Mouse (Mus musculus): Measurements from ENCODE around the gene Gpat2. TPM values are rescaled to one million over a fixed set of nuclear protein-coding genes. Genes with fewer than 3 reads are reported as not detected.

The Gpat2 gene
- polyA plus RNA-seq (2017; shearing (Covaris generic)) = 0.90 TPM

DNA sequence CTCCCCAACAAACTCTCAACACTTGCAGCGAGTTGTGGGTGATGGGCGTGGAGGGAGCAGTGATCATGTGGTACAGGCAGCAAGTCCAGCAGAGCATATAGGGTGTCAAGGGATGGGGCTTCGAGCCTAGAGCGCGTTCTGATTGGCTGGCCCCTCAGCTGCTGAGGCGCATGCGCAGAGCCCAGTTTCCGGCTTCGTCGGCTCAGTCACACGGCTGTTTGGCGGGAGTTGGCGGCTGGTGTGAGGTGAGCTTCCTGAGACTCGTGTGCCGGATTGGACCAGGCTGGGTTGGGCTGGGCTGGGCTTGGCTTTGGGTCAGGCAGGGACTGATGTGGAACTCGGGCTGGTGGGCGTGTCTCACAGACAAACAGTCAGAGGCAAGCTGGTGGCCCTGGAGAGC lies at the start of gene Gpat2:
Gene Gpat2 (plus strand): TSS at position 223 of the 400 bp plus-strand sequence.

DNA sequence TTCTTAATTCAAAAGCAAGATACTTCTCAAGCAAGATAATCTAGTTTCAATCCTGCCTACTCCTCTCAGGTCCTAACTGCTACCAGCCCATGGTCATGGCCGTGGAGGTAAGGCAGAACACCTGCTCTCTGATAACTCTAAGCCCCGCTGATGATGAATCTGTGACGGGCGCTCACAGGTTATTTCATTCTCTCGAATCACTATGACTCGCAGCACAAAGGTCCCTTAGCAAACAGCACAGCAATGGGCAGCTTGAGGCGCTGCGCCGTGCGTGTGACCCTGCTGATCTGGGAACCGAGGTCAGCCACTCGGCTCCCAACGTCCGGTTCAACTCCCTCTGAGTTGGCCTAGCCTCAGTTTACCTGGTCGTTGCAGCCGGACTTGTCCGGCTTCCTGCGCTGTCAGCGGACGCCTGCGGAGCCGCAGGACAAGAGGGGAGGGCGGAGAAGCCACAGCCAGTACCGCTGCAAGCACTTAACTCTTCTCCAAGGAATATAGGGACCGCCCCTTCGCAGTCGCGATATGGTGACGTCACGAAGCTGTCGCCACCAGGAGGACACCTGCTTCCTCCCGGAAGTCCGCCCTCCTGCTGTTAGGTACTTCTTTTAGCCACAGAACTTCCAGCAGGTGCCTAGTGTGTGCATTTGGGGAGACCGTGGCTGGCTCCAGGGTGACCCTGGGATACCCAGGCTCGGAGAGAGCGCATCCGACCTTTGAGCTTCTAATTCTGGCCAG lies 19.2 kb downstream of the Gpat2 start, which contains the start of gene Fahd2a:
Gene Fahd2a (minus strand): TSS at position 511 of the 735 bp plus-strand sequence.

Other genes starting within 250 kb of the Gpat2 start
- gene 1810024B03Rik, start 216.9 kb upstream of the Gpat2 start, polyA plus RNA-seq (2017; shearing (Covaris generic)) = 1.0 TPM
- gene Snrnp200, start 216.8 kb upstream of the Gpat2 start, polyA plus RNA-seq (2017; shearing (Covaris generic)) = 128 TPM
- 101 TPM for gene Ciao1, start 177.4 kb upstream of the Gpat2 start, polyA plus RNA-seq (2017; shearing (Covaris generic))
- gene Tmem127, start 177.3 kb upstream of the Gpat2 start, polyA plus RNA-seq (2017; shearing (Covaris generic)) = 36.1 TPM
- 35.1 TPM for gene Stard7, start 155.0 kb upstream of the Gpat2 start, polyA plus RNA-seq (2017; shearing (Covaris generic))
- gene Dusp2, start 89.0 kb upstream of the Gpat2 start, polyA plus RNA-seq (2017; shearing (Covaris generic)) = 9.9 TPM
- 0.56 TPM for gene Astl, start 86.6 kb upstream of the Gpat2 start, polyA plus RNA-seq (2017; shearing (Covaris generic))
- gene Adra2b, start 62.0 kb upstream of the Gpat2 start, polyA plus RNA-seq (2017; shearing (Covaris generic)) = not detected
- gene Fahd2a, start 19.4 kb downstream of the Gpat2 start, polyA plus RNA-seq (2017; shearing (Covaris generic)) = 36.1 TPM
- 0.60 TPM for gene Kcnip3, start 96.9 kb downstream of the Gpat2 start, polyA plus RNA-seq (2017; shearing (Covaris generic))
- not detected for gene Prom2, start 116.3 kb downstream of the Gpat2 start, polyA plus RNA-seq (2017; shearing (Covaris generic))
- 4.8 TPM for gene Zfp661, start 161.9 kb downstream of the Gpat2 start, polyA plus RNA-seq (2017; shearing (Covaris generic))
- gene Mrps5, start 162.0 kb downstream of the Gpat2 start, polyA plus RNA-seq (2017; shearing (Covaris generic)) = 145 TPM
- not detected for gene Mal, start 231.5 kb downstream of the Gpat2 start, polyA plus RNA-seq (2017; shearing (Covaris generic))

Data from inflammation-experienced regulatory T-cells, adult 16 weeks (primary cell).